Mouse (Mus musculus) thymus, postnatal 25 days (tissue): ENCODE measurements at regions not wholly inside any gene's neighbourhood (a gene's known extent, or its start where the extent isn't known, plus 50 kb on each side); places are given as distances from the start of the nearest gene placed in this dataset.
"Not testable (repeated sequence)": the region's sequence is repeated elsewhere in the genome, so short reads cannot be mapped to it uniquely, and the experiment has no call there.

ENCODE experiments used
- DNase-seq: peaks from one replicate; pipeline ENCODE4 v3.0.0; 2022

GRCm38 (mm10) chr13:27945062-27945461 lies 71.0 kb upstream of the Prl4a1 start:
- DNase-seq = peak; percentile 72

- not testable (repeated sequence) for DNase-seq
Observed at GRCm38 (mm10) chr13:27960421-27960820, 55.6 kb upstream of the Prl4a1 start.

DNA sequence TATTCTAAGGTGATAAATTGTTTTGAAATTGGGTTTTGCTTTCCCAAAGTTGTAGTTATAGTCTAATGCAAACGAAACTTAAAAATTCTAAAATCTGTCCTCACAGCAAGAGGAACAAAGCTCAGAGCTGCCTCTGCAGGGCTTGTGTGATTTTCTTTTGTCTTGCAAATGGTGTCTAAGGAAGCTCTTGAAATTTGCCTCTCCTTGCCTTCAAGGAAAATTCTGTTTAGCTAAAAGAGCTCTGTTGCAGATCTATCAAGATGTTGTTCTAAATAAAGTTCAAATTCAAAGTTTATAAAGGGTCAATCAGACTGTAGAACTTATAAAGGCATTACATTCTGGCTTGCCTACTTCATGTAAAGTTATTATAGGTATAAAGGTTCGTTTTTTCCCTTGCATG lies 53.6 kb upstream of the Prl4a1 start:
- DNase-seq = not testable (repeated sequence)

DNA sequence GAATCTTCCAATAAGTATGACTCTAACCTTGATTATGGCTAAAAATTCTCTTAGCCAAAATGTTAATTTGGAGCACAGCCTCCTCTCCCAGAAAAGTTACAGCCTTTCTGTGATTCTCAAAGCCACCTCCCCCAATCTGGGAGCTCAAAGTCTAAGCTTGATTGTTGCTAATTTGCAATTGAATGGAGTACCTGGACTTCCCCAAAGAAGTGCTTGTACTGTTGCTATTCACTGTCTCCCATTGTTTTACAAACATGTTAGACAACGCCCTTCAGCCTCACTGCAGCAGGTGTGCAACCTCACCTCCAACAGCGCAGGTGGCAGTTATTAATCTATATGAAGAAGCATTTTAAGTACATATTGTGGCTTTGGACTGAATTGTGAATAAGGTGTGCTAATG lies 50.0 kb upstream of the Prl4a1 start:
- not testable (repeated sequence) for DNase-seq
